Mouse (Mus musculus): ENCODE results near the gene Entpd7.
A peak's percentile ranks its signal among the peaks of the same experiment; 100 is the strongest.

The Entpd7 gene

DNA sequence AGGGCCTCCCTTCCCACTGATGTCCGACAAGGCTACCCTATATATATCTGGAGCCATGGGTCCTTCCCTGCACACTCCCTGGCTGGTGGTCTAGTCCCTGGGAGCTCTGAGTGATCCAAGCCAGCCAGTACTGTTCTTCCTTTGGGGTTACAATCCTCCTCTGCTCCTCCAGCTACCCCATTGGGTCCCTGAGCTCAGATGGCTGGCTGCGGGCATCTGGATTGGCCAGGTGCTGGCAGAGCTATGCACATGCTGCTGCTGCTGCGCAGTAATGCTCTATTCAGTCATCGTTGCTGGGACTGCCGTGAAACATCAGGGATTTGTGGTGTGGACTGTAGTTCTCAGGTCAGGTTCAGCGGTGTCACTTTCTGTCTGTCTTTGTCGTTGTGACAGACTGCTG, 35.3 kb downstream of the Entpd7 start:
- no peak for DNase-seq

DNA sequence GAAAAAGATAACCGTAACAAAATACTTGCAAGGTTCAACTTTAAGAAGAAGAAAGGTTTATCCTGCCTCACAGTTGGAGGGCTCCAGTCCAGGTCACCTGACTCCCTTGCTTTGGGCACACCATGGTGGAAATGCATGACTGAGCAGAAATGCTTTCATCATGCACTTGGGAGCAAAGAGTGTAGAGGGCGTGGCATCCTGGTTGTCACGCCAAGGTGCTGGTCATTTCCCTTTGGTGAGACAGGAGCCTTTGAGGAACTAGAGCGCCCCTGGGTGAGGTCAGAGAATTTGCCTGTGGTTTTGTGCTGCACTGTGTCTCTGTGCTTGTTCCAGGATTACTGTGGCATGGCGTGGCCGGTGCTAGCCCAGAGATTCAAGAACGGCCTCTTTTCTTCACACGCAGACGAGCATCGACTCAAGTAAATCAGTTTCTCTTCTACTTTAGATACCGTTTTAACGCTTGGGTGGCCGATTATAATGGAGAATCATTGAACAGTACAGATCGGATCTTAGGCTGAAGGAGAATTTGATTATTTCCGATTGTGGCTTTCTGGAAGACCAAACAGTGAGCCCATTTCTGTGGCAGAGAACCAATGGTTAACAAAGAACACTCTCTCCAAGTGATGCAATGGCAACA, 37.2 kb downstream of the Entpd7 start:
- DNase-seq: no peak

DNA sequence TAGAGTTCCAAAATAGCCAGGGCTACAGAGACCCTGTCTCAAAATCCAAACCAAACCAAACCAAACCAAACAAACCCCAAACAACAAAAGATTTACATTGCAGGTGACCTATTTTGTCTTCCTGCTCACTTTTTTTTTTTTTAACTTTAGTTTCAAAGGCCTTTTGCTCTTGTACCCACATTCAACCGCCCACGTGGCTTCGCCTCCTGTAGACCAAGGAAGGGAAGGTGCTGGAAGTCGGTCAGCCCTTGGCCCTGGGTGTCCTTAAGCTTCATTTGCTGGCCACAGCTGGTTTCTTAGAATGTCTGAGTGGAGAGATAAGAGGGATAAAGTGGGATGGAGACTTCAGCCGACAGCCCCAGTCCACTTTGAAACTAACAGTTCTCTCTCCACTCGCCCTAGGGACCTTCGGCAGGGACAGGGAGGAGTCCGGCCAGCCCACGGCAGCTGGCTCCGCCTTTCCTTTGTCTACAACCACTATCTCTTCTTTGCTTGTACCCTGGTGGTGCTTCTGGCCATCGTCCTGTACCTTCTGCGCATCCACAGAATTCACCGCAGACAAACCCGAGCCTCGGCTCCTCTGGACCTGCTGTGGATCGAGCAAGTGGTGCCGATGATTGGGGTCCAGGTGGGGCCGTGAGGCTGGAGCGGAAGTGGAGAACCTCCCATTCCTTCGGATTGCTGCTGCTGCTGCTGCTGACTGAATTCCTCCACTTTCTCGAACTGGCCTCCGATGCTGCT, 40.0 kb downstream of the Entpd7 start:
- peak; percentile 65 for DNase-seq

DNA sequence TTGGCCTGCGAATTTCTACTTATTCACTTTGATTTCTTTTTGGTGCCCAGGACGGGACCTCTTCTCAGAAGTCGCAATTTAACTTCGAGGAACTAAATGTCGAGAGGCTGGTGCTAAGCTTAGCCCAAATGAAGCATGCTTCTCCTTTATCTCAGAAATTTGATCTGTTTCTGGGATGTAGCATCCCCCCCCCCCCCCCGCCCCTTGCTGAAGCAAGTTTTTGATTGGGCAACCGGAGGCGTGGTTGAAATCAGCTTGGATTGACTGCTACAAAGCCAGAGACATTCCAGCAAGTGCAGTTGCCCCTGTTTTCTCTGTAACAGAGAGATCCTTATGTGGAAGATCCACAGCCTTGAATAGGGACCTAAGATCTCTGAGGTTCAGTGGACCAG, 40.6 kb downstream of the Entpd7 start:
- DNase-seq: no peak

GRCm38 (mm10) chr19:43731157-43731556, 41.7 kb downstream of the Entpd7 start:
- no peak for DNase-seq

DNA sequence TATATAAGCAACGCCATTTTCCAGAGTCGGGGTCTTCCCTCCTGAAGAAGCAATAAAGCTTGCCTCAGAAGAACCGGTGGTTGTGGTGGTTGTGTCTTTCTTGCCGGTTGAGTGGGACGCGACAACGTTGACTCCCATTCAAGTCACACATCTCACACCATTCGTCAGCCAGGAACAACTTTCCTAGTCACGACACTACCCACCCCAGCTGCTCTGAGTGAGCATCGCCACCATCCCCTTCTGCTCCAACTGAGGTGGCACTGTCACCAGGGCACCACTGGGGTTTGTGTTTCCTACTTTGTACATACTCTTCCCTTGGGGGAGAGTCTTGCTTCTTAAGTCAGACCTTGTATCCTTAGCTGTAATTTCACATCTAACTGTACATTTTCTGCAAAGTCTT, 48.9 kb downstream of the Entpd7 start:
- DNase-seq: no peak

GRCm38 (mm10) chr19:43743401-43743800, 53.9 kb downstream of the Entpd7 start:
- DNase-seq: no peak

- no peak for DNase-seq
Measured at GRCm38 (mm10) chr19:43745740-43746139, 56.3 kb downstream of the Entpd7 start.

DNA sequence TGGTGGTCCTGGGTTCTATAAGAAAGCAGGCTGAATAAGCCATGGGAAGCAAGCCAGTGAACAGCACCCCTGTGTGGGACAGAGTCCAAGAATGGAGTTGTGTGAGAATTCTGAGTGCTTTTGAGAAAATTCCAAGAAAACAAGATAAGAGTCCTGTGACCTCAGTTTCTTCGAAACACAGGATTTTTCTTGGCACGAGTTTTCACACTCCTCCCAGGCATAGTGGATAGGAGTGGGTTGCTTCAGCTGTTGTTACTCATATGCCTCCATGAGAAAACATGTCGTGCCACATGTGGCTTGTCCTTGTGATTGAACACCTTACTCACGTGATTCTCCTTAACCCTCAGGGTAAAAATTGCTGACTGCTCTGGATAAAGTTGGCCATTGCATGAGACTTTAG, 58.4 kb downstream of the Entpd7 start:
- DNase-seq: no peak

- DNase-seq: no peak
Measured at GRCm38 (mm10) chr19:43750008-43750407, 60.5 kb downstream of the Entpd7 start.

DNA sequence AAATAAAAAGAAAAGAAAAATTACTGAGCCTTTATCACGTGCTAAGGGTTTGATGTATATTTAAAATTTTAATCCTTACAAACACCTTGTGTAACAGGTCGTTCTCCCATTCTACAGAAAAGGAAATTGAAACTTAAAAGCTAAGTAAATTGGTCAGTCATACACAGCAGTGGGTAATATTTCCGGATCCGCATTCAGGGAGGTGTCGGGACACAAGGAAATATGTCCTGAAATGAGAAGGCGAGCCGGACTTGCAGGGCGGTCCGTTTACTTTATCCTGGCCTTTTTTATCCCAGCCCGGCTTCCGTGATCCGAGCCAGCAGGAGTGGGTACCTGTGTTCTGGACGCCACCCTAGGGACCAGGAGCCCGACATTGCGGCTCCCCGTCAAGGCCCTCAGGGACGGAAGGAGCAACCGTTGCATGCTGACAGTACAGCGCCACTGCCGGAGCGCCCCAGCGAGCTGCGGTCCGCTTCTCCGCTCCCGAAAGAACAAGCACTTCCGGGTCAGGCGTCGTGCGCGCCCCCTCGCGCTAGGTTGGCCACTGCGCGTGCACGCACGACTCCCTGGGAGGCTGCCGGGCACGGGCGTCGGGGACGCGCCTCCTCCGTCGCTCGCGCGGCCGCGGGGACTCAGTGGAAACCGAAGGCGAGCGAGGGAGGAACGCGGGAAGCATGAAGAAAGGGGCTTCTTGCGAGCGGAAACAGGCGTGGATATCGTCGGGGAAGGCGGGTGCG, 63.2 kb downstream of the Entpd7 start, which contains the start of the genes Cutc and Cox15:
Gene Cutc, plus strand, starts transcription at position 508 of the 737 bp plus-strand sequence.
Gene Cox15, minus strand, starts transcription at position 512 of the 737 bp plus-strand sequence.
- DNase-seq: peak; percentile 99

DNA sequence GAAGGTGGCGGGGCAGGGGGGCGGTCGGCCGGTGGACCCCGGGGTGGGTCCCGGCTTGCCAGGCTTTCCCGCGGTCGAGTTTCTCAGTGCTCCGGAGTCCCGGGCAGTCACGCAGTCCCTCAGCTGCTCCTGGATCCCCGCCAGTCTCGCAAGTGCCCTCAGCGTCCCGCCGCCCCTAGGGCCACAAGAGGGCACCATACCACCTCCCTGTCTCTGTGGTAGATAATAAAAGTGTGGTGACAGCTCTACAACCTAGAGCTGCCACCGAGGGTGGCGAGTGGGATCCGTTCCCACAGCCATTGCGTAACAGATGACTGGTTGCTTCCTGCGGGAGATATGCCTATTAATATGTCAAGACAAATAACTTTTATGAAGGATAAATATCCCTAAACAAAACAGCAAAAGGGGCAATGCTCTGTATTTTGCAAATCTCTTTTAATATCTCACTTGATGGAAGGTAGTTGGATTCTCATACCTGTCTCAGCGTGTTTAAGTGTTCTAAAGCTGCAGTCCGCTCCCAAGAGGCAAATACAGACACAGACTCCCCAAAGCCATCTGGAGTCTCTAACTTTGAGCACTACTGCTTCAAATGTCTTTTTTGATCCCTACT, 63.9 kb downstream of the Entpd7 start:
- peak; percentile 94 for DNase-seq

GRCm38 (mm10) chr19:43754237-43754636, 64.8 kb downstream of the Entpd7 start:
- DNase-seq: no peak

- DNase-seq: no peak
Measured at GRCm38 (mm10) chr19:43754872-43755271, 65.4 kb downstream of the Entpd7 start.

DNA sequence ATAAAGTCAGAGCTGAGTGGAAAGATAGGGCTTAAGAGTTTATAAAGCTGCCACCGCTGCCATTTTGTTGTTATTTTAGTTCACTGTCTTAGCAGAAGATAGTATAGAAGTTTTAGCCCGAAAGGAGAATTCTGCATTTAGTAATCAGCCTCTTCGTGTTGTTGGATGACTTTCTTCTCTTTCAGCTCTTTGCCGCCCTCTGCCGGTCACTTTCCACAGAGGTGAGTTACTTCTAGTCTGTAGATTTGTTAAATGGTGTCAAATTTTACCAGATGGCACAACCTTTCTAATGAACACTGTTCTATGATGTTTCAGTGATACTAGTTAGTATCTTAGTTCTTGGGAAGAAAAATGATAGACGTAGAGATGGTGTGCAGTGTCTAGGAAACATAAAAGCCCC, 71.0 kb downstream of the Entpd7 start:
- DNase-seq: peak; percentile 94

DNA sequence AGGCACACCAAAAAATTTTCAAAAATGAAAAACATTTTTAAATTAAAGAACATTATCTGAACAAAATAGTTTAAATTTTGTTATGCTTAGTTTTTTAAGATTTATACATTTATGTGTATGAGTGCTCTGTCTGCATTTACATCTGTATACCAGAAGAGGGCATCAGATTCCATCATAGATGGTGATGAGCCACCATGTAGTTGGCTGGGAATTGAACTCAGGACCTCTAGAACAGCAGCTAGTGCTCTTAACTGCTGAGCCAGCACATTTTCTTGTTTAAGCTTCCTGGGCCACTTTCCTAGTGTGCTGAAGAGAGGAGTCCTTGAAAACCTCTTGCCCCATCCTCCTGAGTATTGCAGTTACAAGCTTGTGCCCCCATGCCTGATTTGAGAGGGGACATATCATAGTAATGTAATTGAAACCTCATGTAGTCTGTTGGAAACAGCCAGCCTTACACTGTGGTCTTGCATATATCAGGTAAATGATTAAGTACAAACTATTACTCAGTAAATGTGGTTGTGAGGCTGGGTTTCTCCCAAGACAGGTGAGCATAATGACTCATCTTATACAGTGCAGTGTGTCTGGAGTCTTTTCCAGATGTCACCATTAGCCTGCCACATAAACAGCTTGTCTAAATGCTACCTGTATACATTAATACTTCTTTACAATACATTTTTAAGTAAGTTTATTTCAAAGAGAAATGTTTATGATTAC, 72.2 kb downstream of the Entpd7 start:
- no peak for DNase-seq

GRCm38 (mm10) chr19:43762410-43762809, 72.9 kb downstream of the Entpd7 start:
- DNase-seq: no peak

DNA sequence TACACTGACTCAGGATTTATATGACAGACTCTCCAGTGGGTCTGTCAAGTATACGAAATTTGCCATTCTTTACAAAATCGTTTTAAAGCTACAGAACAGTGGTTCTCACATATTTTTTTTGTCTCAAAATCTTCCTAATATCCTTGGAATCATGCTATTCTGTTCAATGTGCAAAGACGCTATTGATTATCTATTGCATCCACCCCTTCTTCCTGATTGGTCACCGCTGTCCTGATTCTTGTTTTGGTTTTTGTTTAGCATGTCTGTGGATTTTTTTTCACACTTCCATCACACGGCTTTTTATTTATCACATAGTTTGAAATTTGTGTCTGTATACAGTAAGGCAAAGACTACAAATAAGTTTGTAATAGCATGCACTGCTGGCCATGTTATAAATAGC, 77.0 kb downstream of the Entpd7 start:
- no peak for DNase-seq

- no peak for DNase-seq
Measured at GRCm38 (mm10) chr19:43767549-43768322, 78.3 kb downstream of the Entpd7 start.

GRCm38 (mm10) chr19:43769366-43769960, 80.0 kb downstream of the Entpd7 start:
- no peak for DNase-seq

DNA sequence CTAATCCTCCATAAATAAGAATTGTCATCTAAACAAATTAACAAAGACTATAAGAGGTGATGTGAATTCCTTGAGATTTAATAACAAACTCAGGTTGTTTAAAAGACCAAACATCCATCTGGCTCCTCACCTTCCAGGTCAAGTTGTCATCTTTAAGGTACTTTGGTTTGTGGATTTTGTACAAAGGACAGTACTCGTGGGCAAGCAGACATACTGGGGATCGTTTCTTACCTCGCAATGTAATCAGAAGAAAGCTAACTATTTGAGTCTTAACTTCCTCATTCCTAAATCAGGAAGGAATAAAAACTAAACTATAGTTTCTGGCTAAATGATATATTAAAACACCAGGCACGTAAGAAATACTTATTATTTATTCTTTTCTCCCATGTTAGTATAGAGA, 81.1 kb downstream of the Entpd7 start:
- no peak for DNase-seq
